Mouse (Mus musculus) effector memory CD4-positive, alpha-beta T cell, adult 5 months (primary cell): ENCODE measurements around the gene H2afx. TPM values are rescaled to one million over a fixed set of nuclear protein-coding genes. Genes with fewer than 3 reads are reported as not detected.

Experiments
- polyA plus RNA-seq: library from polyadenylated mRNA; unstranded; fragments of 100-300 nt; shearing (Covaris generic); gene quantifications from one replicate; pipeline ENCODE4 v1.2.1, GENCODE M21; 2017

Gene H2afx
- 51.5 TPM for polyA plus RNA-seq

DNA sequence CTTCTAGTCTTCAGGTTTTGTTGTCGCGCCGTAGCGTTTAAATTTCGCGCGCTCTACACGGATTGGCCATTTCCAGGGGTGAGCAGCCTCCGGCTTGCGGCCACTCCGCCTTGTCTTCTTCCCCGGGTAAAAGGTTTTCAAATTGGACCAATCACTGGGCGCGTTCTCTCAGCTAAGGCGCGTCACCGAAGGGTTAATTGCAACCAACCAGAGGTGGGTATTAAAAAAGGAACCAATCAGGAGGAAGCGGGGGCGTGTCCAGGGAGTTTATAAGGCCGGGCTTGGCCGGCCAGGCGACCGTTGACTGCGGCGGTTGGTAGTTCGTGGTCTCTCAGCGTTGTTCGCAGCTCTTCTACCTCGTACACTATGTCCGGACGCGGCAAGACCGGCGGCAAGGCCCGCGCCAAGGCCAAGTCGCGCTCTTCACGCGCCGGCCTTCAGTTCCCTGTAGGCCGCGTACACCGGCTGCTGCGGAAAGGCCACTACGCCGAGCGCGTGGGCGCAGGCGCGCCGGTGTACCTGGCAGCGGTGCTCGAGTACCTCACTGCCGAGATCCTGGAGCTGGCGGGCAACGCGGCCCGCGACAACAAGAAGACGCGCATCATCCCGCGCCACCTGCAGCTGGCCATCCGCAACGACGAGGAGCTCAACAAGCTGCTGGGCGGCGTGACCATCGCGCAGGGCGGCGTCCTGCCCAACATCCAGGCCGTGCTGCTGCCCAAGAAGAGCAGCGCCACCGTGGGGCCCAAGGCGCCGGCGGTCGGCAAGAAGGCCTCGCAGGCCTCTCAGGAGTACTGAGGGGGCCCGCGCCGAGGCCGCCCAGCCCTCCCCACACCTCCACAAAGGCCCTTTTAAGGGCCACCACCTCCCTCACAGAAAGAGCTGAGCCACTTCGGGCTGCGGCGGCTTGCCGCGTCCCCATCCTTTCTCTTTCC is at the start of gene H2afx:
Gene H2afx (plus strand): TSS at position 299 of the 935 bp plus-strand sequence.

DNA sequence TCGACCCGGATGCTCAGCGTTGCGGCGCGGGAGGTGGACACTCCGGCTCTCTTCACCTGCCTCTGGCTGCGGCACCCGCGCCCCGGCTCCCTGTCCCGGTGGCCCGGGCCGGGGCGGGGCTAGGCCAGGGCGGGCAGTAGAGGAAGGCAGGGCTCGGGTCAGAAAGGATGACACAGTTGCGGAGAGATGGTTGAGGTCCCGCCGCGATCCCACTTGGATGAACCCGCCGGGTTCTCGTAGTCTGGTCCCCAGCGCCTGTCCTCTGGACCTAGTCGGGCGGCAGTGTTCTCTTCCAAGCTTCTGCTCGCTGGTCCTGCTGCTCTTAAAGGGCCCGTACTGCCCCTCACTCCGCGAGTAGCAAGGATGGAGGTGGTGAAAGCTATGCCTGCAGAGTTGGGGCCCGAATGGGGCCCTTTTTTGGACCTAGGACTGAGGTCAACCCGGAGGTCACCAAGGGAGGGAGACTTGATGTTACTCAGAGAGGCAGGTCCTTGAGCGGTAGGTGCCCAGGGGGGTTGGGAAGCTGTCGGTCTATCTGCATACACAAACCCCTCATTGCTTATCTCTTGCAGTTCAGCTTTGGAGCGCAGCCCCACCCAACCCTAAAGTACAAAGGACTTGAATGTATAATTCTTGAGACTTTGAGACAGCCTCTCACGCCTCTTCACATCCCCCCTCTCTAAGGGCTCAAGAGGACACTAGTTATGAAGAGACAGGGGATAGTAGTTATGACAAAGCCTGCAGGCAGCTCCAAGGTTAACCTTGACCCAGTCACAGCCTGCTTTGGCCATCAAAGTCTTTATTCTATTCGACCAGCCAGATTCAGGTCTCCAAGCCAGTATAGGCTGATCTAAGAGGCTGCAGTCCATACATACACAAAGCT is 46.2 kb upstream of the H2afx start, which contains the start of gene Abcg4:
Gene Abcg4 (minus strand): TSS at position 540 of the 883 bp plus-strand sequence.

DNA sequence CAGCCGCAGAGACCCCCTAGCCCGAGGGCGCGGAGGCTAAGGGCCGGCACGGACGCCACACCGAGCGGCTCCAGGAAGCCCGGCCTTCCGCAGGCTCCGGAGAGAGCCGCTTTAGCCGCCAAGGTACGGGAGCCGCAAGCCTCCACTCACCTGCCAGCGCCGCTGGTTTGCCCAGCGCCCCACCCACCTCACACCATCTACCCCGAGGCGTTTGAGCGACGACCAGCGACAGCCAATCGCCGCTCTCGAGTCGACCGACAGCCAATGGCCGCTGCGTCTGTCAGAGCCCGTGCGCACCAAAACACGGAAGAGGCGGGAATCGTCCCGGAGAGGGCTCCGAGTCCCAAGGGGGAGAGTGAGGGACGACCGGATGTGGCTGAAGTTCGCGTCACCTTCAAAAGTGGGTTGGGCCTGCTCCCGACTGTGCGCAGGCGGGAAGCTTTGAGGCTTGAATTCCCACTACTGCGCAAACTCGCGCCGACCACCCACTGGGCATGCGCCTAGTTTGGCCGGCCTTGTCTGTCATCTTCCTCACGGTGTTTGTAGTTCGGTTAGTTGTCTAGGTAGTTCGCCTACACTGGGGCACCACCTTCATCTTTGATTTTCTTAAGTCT is 28.9 kb upstream of the H2afx start, which contains the start of gene Hinfp:
Gene Hinfp (minus strand): TSS at position 206 of the 614 bp plus-strand sequence.

DNA sequence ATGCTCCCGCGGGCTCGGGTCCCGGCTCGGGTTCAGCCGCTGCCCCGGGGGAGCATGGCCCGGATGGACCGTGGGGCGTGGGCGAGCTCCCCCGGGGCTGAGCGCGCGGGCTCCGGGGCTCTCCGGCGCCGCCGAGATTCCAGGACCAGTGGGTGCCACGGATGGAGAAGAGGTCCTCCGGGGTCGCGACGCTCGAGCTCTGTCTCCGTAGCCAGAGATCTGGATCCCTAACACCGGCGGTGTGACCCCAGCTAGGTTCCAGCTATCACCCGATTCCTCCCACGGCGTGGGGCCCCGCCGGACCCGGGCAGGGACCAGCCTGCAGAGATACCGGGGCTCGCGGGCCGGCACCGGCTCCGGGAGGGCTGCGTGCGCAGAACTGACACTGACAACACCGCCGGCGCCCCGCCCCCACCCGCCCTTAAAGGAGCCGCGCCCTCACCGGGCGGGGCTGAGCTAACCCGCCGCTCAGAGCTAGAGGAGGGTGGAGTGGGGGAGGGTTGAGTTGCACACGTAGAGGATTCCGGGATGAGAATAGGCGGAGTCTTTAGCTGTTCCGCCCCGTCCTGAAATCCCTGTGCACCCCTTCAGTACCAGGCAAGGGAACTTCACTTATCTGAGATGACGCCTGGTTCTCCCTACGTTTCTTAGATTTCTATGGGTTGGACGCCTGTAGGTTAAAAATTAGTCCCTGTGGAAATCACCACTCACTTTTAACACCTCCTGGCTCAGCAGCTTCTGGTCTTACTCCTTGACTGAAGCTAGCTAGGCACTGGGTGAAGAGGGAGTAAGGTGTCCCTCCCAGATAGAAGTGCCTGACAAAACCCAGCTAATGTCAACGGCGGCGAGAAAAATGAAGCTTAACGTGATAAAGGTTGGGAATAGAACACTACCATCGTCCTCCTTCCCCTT is 14.4 kb upstream of the H2afx start, which contains the start of gene C2cd2l:
Gene C2cd2l (minus strand): TSS at position 399 of the 912 bp plus-strand sequence.

DNA sequence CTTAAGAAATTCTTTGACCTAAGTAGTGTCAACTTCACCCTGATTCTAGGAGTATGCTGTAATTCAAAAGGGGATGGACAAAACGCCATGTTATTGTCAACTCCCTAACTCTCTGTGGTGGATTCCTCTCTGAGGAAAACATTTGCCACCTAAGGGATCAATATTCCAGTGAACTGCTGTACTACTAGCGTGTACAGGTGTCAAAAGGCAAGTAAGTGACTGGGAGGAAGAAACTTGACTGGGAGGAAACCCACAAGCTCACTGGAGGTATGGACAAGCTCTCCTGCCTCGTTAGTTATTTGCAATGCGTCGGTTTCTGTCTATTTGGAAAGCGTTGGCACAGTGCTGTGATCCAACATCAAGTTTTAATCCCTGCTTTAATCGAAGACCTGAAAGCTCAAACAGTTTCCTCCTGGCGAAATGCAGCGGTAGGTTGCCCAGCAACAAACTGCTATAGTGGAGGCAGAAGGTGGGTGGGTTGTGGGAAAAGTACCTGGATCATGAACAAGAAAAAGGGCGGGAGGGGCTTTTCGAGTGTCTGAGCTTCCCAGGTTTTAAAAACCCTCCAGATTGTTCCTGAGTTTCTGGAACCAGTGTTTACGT is 8.6 kb upstream of the H2afx start, which contains the start of gene Dpagt1:
Gene Dpagt1 (plus strand): TSS at position 252 of the 603 bp plus-strand sequence.

DNA sequence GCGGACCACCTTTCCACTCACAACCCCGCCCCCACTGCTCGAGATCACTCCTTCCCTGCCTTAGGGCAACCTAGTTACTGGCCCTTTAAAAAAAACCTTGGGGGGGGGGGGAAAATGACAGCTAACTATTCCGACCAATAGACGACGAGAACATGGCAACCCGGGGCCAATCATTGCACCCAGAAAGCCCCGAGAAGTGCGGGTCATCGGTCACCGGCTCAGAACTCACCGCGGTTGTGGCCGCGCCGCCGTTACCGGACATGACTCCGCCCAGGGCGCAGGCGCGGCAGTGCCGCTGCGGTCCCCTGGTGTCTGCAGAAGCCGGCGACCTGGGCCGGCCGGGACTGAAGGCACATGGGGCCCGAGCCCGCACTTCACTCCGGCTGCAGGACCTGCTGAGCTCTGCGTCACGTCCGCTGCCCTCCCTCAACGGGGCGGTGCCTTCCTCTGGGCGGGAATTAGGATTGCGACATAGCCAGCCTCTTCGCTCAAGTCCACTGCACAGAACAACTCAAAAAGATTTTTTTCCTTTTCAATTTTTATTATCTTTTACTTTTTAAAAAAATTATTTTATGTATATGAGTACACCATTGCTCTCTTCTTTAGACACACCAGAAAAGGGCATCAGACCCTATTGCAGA is 9.4 kb downstream of the H2afx start, which contains the start of gene Hmbs:
Gene Hmbs (minus strand): TSS at position 448 of the 641 bp plus-strand sequence.

DNA sequence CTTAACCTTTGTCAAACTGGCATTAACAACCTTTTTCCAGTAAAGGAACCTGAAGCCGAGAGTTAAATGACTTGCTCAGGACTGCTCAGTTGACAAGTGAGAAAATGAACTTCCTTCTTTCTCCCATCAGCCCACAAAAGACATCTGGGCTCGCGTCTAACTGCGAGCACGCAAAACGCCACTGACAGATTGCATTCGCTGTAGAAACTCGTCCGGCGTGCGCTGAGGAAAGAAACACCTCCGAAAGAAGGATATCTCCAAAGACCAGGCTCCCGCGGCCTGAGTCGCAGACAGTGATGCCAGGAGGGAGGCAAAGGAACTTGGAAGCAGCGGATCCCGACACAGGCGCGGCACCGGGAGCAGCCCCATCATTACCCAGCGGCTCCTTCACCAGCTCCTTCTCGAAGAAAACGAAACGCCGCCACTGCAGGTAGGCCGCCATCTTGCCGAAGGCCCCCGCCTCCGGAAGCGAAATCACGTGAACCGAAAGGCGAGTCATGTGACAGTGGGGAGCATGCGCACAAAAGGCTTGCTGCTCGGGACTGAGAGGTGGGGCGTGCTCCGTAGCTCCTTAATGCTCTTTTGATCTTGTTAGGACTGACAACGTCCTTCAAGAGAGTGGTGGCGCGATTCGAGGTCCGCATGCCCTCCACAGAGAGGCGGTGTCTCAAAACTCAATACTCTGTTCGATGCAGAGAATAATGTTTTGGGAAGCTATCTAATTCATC is 26.9 kb downstream of the H2afx start, which contains the start of gene Vps11:
Gene Vps11 (minus strand): TSS at position 481 of the 728 bp plus-strand sequence.

DNA sequence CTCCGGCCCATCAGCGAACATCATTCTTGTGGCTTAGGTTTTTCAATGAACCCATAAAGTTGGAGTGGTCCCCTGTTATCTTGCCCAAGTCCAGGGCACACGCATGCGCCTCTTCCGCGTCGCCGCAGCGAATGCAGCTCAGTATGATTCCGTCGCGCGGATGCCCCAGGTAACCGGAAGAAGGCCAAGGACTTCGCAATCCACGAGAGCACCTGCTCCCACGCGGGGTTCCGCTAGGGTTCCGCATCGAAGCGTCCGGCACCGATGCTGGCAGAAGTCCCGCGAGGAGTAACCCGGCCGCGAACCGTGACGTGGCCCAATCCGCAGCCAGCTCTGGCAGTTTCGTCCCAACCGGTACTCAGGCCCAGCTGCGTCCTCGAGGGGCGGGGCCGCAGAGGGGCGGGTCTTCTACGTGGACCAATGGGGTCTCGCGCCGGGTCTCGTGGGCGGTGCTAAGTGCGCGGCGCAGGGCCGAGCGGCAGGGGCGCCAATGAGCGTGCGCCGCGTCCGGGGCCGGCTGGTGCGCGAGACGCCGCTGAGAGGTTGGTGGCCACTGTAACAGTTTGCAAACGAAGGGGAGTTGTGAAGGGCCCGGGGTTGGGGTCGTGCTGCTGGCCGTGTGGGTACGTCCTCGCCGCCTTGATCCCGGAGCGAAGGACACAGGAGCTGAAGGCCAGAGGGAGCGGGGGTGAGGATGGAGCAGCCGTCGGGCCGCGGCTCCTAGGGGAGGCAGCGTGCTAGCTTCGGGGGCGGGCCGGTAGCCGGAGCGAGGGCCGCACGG is 44.8 kb downstream of the H2afx start, which contains the start of gene Hyou1:
Gene Hyou1 (plus strand): TSS at position 437 of the 781 bp plus-strand sequence.

Other genes with a start within 250 kb of the H2afx start
- gene Mfrp, start 233.0 kb upstream of the H2afx start, polyA plus RNA-seq: not detected
- gene C1qtnf5, start 227.4 kb upstream of the H2afx start, polyA plus RNA-seq: not detected
- not detected for gene Gm49380, start 221.2 kb upstream of the H2afx start, polyA plus RNA-seq
- gene Rnf26, start 221.2 kb upstream of the H2afx start, polyA plus RNA-seq: 19.4 TPM
- 0.36 TPM for gene Mcam, start 200.2 kb upstream of the H2afx start, polyA plus RNA-seq
- gene Cbl, start 100.6 kb upstream of the H2afx start, polyA plus RNA-seq: 41.9 TPM
- gene Ccdc153, start 94.0 kb upstream of the H2afx start, polyA plus RNA-seq: not detected
- 0.29 TPM for gene Pdzd3, start 83.2 kb upstream of the H2afx start, polyA plus RNA-seq
- 5.8 TPM for gene Nlrx1, start 66.1 kb upstream of the H2afx start, polyA plus RNA-seq
- not detected for gene Abcg4, start 46.1 kb upstream of the H2afx start, polyA plus RNA-seq
- gene Hinfp, start 29.0 kb upstream of the H2afx start, polyA plus RNA-seq: 41.8 TPM
- gene C2cd2l, start 14.4 kb upstream of the H2afx start, polyA plus RNA-seq: 17.8 TPM
- 10.2 TPM for gene Dpagt1, start 8.7 kb upstream of the H2afx start, polyA plus RNA-seq
- gene Hmbs, start 9.5 kb downstream of the H2afx start, polyA plus RNA-seq: 16.5 TPM
- 60.2 TPM for gene Vps11, start 27.0 kb downstream of the H2afx start, polyA plus RNA-seq
- gene Hyou1, start 44.8 kb downstream of the H2afx start, polyA plus RNA-seq: 16.7 TPM
- gene Slc37a4, start 62.2 kb downstream of the H2afx start, polyA plus RNA-seq: 12.4 TPM
- 1,991 TPM for gene Rps25, start 72.4 kb downstream of the H2afx start, polyA plus RNA-seq
- 84.5 TPM for gene Trappc4, start 72.9 kb downstream of the H2afx start, polyA plus RNA-seq
- gene Ccdc84, start 83.9 kb downstream of the H2afx start, polyA plus RNA-seq: 44.7 TPM
- gene Foxr1, start 106.4 kb downstream of the H2afx start, polyA plus RNA-seq: 0.64 TPM
- not detected for gene Upk2, start 120.3 kb downstream of the H2afx start, polyA plus RNA-seq
- 22.4 TPM for gene Bcl9l, start 148.1 kb downstream of the H2afx start, polyA plus RNA-seq
- gene Cxcr5, start 227.2 kb downstream of the H2afx start, polyA plus RNA-seq: 125 TPM